In the genomic region with DNA sequence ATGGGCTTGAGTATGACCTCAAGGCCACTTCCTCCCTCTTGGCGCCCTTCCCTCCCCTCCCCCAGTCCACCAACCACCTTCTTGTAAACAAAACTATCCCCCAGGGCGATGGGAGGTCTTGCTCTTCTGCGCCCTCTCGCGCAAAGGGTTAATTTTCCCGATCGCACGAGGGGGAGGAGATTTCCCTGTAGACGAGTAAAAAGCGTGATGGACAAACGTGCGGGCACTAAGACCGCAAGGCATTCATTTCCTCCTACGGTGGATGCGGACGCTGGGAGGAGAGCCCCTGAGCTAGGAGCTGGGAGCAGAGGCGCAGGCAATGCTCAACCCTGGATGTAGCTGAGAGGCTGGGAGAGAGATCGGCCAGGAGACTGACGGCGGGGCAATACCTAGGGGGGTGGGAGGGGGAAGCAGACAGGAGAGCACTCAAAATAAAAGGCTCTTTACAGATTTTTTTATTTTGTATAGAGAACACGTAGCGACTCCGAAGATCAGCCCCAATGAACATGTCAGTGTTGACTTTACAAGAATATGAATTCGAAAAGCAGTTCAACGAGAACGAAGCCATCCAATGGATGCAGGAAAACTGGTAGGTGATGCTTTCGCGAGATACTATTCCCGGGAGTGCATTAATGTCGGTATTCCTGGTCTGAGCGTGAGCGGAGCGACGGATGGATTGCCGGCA, we compare ENCODE assay signal across 8 mouse cellular contexts. TPM values are rescaled to one million over a fixed set of nuclear protein-coding genes. Genes with fewer than 3 reads are reported as not detected.
DNase-seq lines count a peak whose midpoint lies in the region; ATAC-seq and TF ChIP-seq lines count a peak whose summit lies in the region.

Gene Elovl6, plus strand, starts transcription at position 176 of the 685 bp plus-strand sequence.

- H3K79me2 ChIP-seq in CH12.LX (replicated peaks; ENCODE audit: control insufficient read depth, extremely low read depth, insufficient read depth, poor library complexity, severe bottlenecking) = no peaks in the 10 kb centered on the region

- in situ Hi-C loops in CH12.LX (cut with MboI; ENCODE audit: low pct_ligation_motif_present, low pct_unique_long_range_greater_than_20kb, low sequenced_read_pairs) = no loop called here

- TF ChIP-seq CTCF in CH12.LX (conservative IDR thresholded peaks at IDR 0.05 in 1 of 2, IDR thresholded peaks at IDR 0.05 in 1 of 2; ENCODE audit: low read depth in 2 of 2, low read length in 2 of 2) = peak in 1 of 2 experiments; percentile 22; a peak in 1 of 4 replicates
- no peak for TF ChIP-seq CTCF in lung, adult 2 months (IDR thresholded peaks at IDR 0.05; ENCODE audit: insufficient read depth, low read length)
- TF ChIP-seq CTCF in olfactory bulb, adult 2 months (IDR thresholded peaks at IDR 0.05; ENCODE audit: insufficient read depth, low read depth, low read length) = no peak

- H3K4me1 ChIP-seq in CH12.LX (ENCODE audit: control insufficient read depth in 1 of 2, insufficient read depth in 2 of 2) = peaks cover 2 to 26% of the 10 kb centered on the region in 2 experiments; a peak in 2 of 4 replicates
- peaks cover 17% of the 10 kb centered on the region for H3K4me1 ChIP-seq in forebrain, embryonic 11.5 days (replicated peaks; ENCODE audit: control insufficient read depth, insufficient read depth, low read length)
- H3K4me1 ChIP-seq in lung, adult 2 months (ENCODE audit: control insufficient read depth, insufficient read depth, low read length) = 0 out of 2 replicates have a peak, but pooled peaks cover 3% of the 10 kb centered on the region
- peaks cover 7% of the 10 kb centered on the region for H3K4me1 ChIP-seq in olfactory bulb, adult 2 months (ENCODE audit: control insufficient read depth, insufficient read depth, low read length)

- H3K9me3 ChIP-seq in CH12.LX (replicated peaks; ENCODE audit: low read length) = no peaks in the 10 kb centered on the region
- no peaks in the 10 kb centered on the region for H3K9me3 ChIP-seq in forebrain, embryonic 11.5 days (ENCODE audit: control insufficient read depth, low read length)

- DNase-seq in CH12.LX (ENCODE audit: extremely low read depth) = peak; percentile 81
- peak; percentile 97 for DNase-seq in brain, adult 2 months (ENCODE audit: low read depth, low spot score)
- DNase-seq in forebrain, embryonic 11.5 days (ENCODE audit: low spot score) = peak; percentile 90
- DNase-seq in heart, postnatal 14 days = peak; percentile 36 to 50
- DNase-seq in layer of hippocampus, adult 18-20 months (ENCODE audit: low spot score in 2 of 2) = peak; percentile 71 to 79
- peak; percentile 33 for DNase-seq in lung, adult 2 months
- peak; percentile 47 for DNase-seq in thymus, postnatal 0 days (ENCODE audit: low spot score)

- no peak within 1 kb of the TSS for H3K27ac ChIP-seq in CH12.LX (ENCODE audit: insufficient read depth, low read depth)
- peak within 1 kb of the TSS; percentile 95 for H3K27ac ChIP-seq in forebrain, embryonic 11.5 days (ENCODE audit: low read depth, low read length)
- H3K27ac ChIP-seq in olfactory bulb, adult 2 months (ENCODE audit: insufficient read depth, low read depth, low read length) = peak within 1 kb of the TSS; percentile 88

- no peaks in the 10 kb centered on the region for H3K27me3 ChIP-seq in CH12.LX (replicated peaks)
- no peaks in the 10 kb centered on the region for H3K27me3 ChIP-seq in forebrain, embryonic 11.5 days (ENCODE audit: control insufficient read depth, insufficient read depth, low read length)

- no peak for TF ChIP-seq EP300 in CH12.LX (IDR thresholded peaks at IDR 0.05; ENCODE audit: low read length)

- WGBS in forebrain, embryonic 11.5 days = under 1% methylated on average over 34 of the region's 35 CpGs
- WGBS in lung, adult 2 months = 1% methylated on average over 35 of the region's 35 CpGs
- under 1% methylated on average over 35 of the region's 35 CpGs for WGBS in olfactory bulb, adult 2 months

- peak; percentile 65 for ATAC-seq in forebrain, embryonic 11.5 days (replicated peaks; ENCODE audit: low FRiP score)

- no peaks in the 10 kb centered on the region for H3K36me3 ChIP-seq in CH12.LX (replicated peaks in 1 of 2; ENCODE audit: control insufficient read depth in 1 of 2, insufficient read depth in 1 of 2, low read length in 1 of 2)
- H3K36me3 ChIP-seq in forebrain, embryonic 11.5 days (ENCODE audit: control insufficient read depth, insufficient read depth, low read length) = no peaks in the 10 kb centered on the region

- H3K4me3 ChIP-seq in CH12.LX (replicated peaks in 1 of 3; ENCODE audit: low read depth in 2 of 3, low read length in 2 of 3, poor library complexity in 1 of 3) = peak within 1 kb of the TSS; percentile 58 to 65 (median 63)
- peak within 1 kb of the TSS; percentile 80 for H3K4me3 ChIP-seq in forebrain, embryonic 11.5 days (ENCODE audit: low read depth, low read length)
- H3K4me3 ChIP-seq in lung, adult 2 months (replicated peaks; ENCODE audit: extremely low read depth, low read depth, low read length) = peak within 1 kb of the TSS; percentile 65
- peak within 1 kb of the TSS; percentile 94 for H3K4me3 ChIP-seq in olfactory bulb, adult 2 months (ENCODE audit: insufficient read depth, low read depth, low read length)

- TF ChIP-seq RAD21 in CH12.LX (IDR thresholded peaks at IDR 0.05; ENCODE audit: low read depth, low read length) = no peak

- peak within 1 kb of the TSS; percentile 83 for H3K4me2 ChIP-seq in CH12.LX (ENCODE audit: insufficient read depth, low read depth, poor library complexity, severe bottlenecking)
- peak within 1 kb of the TSS; percentile 73 for H3K4me2 ChIP-seq in forebrain, embryonic 11.5 days (ENCODE audit: low read depth, low read length, severe bottlenecking)

- TF ChIP-seq POLR2A in CH12.LX (IDR thresholded peaks at IDR 0.05; ENCODE audit: low read depth, low read length) = peak; percentile 31; the same call in 1 of the 2 replicates
- no peak for TF ChIP-seq POLR2A in lung, adult 2 months (IDR thresholded peaks at IDR 0.05; ENCODE audit: borderline replicate concordance, extremely low read depth, low read depth, low read length)
- TF ChIP-seq POLR2A in olfactory bulb, adult 2 months (IDR thresholded peaks at IDR 0.05; ENCODE audit: insufficient read depth, low read depth, low read length) = peak; percentile 47

- dilution Hi-C loops in CH12.LX (cut with MboI; ENCODE audit: extremely low pct_ligation_motif_present, extremely low pct_unique_long_range_greater_than_20kb, low sequenced_read_pairs) = no loop called here

- intact Hi-C loops in heart, postnatal 14 days (cut with DNase I) = loop anchor here (5.0 to 10.0 kb wide), 3 partner anchors 100 to 1192 kb away; no protein-coding TSS in a partner anchor

- H3K9ac ChIP-seq in CH12.LX (ENCODE audit: insufficient read depth, low read depth) = peak within 1 kb of the TSS; percentile 72
- peak within 1 kb of the TSS; percentile 99 for H3K9ac ChIP-seq in forebrain, embryonic 11.5 days (ENCODE audit: low read length)

TF ChIP-seq in CH12.LX, 34 proteins besides CTCF, POLR2A, EP300 and RAD21:
- TF ChIP-seq TCF12 (IDR thresholded peaks at IDR 0.05; ENCODE audit: low read depth, low read length) (0 out of 2 replicates have a peak, but pooled peaks have one; percentile 30), USF2 (conservative IDR thresholded peaks at IDR 0.05; ENCODE audit: low read depth, low read length) (no peak), ZMIZ1 (IDR thresholded peaks at IDR 0.05; ENCODE audit: low read depth, low read length) (no peak), ELF1 (IDR thresholded peaks at IDR 0.05; ENCODE audit: low read depth, low read length) (peak; percentile 41; the same call in 1 of the 2 replicates), UBTF (IDR thresholded peaks at IDR 0.05; ENCODE audit: low read depth, low read length) (no peak), BHLHE40 (IDR thresholded peaks at IDR 0.05; ENCODE audit: low read depth, low read length) (peak; percentile 81)

RNA-seq across cellular contexts. Expression of gene Elovl6, which starts in this region (rescaled TPM):
- total RNA-seq in CH12.LX (2012; rRNA removed) (1.7 and 2.1 TPM in 2 replicates), CH12.LX (2014; rRNA removed) (6.1 and 6.8 TPM in 2 replicates)
- 4.7 and 6.0 TPM in 2 replicates for polyA plus RNA-seq in CH12.LX (2012; ENCODE audit: insufficient read length, low read depth)
- polyA plus RNA-seq in forebrain, embryonic 11.5 days (2014; fragmentation: Nextera tagmentation; extraction: Ambion mirVana) = 39.9 and 43.6 TPM in 2 replicates
- 1 to 10 TPM; 1.9 to 2.6 TPM for total RNA-seq in heart, postnatal 14 days (2021)
- total RNA-seq in layer of hippocampus, adult 18-20 months (2021) = 10 to 100 TPM; 28.6 to 31.9 TPM
- polyA plus RNA-seq in lung, adult 2 months (2012; rRNA removed) = 11.3 and 25.1 TPM in 2 replicates
- polyA plus RNA-seq in olfactory bulb, adult 2 months (2012; ENCODE audit: insufficient read depth, insufficient read length, low replicate concordance, missing spikeins) = 155 TPM in 1 of 2 replicates, not detected in the other
- polyA plus RNA-seq in thymus, postnatal 0 days (2015; fragmentation: Nextera tagmentation; extraction: Ambion mirVana) = 6.6 and 9.2 TPM in 2 replicates

Comparison
In these comparisons a context has a peak if more than half of its experiments do, and no peak if none do; other contexts are left out.
1. DNase-seq: peak in every context shown above with its lines; median percentile 97 in brain, adult 2 months; 90 in forebrain, embryonic 11.5 days; 81 in CH12.LX; 75 in layer of hippocampus, adult 18-20 months; 47 in thymus, postnatal 0 days; 43 in heart, postnatal 14 days; 33 in lung, adult 2 months.